Mouse (Mus musculus): ENCODE data around the gene Usp48.

- no peak for TF ChIP-seq POLR2A (IDR thresholded peaks at IDR 0.05; ENCODE audit: borderline replicate concordance, low read depth, low read length)
- no peak for TF ChIP-seq CTCF (IDR thresholded peaks at IDR 0.05; ENCODE audit: low read depth, low read length)
Measured at GRCm38 (mm10) chr4:137594496-137595270, 1.1 kb downstream of the Usp48 start.
